Mouse (Mus musculus): ENCODE measurements around the gene Spred2. TPM values are rescaled to one million over a fixed set of nuclear protein-coding genes. Genes with fewer than 3 reads are reported as not detected.

Gene Spred2
- polyA plus RNA-seq, 1 experiment, result not detected

DNA sequence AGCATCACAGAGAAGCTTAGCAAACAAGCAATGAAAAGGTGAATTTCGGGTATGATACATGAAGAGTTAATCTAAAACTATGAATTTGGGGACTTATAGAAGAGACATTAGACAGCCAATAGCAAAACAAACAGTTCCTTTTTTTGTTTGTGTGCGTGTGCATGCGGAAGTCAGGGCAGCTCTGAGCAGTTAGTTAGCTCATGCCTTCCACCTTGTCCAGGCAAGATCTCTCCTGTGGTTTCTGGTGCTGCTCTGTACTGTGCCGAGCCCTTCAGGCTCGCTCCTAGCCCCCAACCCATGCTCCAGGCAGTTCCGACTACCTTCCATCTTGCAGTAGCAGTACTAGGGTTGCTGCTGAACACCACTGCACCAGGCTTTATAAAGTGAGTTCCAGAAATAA lies 31.5 kb downstream of the Spred2 start:
- 85% methylated on average over 6 of the region's 6 CpGs for WGBS
- H3K4me3 ChIP-seq (ENCODE audit: insufficient read depth, low read depth, low read length), result no peak overlapping the region
- peaks cover 9% of the 10 kb centered on the region for H3K4me1 ChIP-seq (ENCODE audit: control insufficient read depth, insufficient read depth, low read length)
- no peak overlapping the region for H3K27ac ChIP-seq (ENCODE audit: insufficient read depth, low read depth, low read length)
- no peak for TF ChIP-seq POLR2A (IDR thresholded peaks at IDR 0.05; ENCODE audit: insufficient read depth, low read depth, low read length)
- TF ChIP-seq CTCF (IDR thresholded peaks at IDR 0.05; ENCODE audit: insufficient read depth, low read depth, low read length), result no peak

DNA sequence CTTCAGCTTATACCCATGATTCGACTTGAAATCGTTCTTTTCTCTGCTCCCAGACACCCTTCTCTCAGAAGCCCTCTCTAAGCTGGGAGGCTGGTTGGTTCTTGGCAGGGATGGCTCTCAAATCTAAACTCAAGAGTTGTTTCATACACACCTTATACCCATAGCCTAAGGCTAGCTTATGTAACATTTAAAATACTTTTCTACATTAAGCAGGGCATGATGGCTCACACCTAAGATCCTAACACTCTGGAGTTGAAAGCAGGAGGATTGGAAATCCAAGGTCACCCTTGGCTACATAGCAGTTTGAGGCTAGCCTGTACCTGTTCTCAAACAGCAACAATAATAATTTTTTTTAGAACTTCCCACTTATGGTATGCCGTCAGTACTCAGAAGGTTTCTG lies 34.8 kb downstream of the Spred2 start:
- WGBS, result 85% methylated on average over 3 of the region's 3 CpGs
- TF ChIP-seq POLR2A (IDR thresholded peaks at IDR 0.05; ENCODE audit: insufficient read depth, low read depth, low read length) (no peak), CTCF (IDR thresholded peaks at IDR 0.05; ENCODE audit: insufficient read depth, low read depth, low read length) (no peak)
- H3K4me3 ChIP-seq (ENCODE audit: insufficient read depth, low read depth, low read length), result no peak overlapping the region
- H3K27ac ChIP-seq (ENCODE audit: insufficient read depth, low read depth, low read length), result no peak overlapping the region
- peaks cover 24% of the 10 kb centered on the region for H3K4me1 ChIP-seq (ENCODE audit: control insufficient read depth, insufficient read depth, low read length)

DNA sequence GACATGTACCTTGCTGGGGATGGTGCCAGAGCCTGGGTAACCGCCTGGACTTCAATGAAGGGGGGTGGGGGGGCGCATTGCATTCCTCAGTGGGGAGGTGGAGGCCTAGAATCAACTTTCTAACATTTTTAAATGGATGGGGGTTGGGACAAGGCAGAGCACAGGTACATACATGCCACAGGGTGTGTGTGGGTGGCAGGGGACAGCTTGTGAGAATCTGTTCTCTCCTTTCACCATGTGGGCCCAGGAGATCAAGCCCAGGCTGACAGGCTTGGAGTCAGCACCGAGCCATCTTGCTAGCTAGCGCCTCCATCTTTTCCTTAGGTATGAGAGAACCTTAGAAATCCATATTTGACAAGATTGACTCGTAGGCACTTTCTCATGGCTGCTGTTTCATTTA lies 35.7 kb downstream of the Spred2 start:
- H3K27ac ChIP-seq (ENCODE audit: insufficient read depth, low read depth, low read length), result no peak overlapping the region
- 89% methylated on average over 5 of the region's 5 CpGs for WGBS
- H3K4me1 ChIP-seq (ENCODE audit: control insufficient read depth, insufficient read depth, low read length), result peaks cover 27% of the 10 kb centered on the region
- H3K4me3 ChIP-seq (ENCODE audit: insufficient read depth, low read depth, low read length), result no peak overlapping the region
- TF ChIP-seq CTCF (IDR thresholded peaks at IDR 0.05; ENCODE audit: insufficient read depth, low read depth, low read length), result no peak
- no peak for TF ChIP-seq POLR2A (IDR thresholded peaks at IDR 0.05; ENCODE audit: insufficient read depth, low read depth, low read length)

DNA sequence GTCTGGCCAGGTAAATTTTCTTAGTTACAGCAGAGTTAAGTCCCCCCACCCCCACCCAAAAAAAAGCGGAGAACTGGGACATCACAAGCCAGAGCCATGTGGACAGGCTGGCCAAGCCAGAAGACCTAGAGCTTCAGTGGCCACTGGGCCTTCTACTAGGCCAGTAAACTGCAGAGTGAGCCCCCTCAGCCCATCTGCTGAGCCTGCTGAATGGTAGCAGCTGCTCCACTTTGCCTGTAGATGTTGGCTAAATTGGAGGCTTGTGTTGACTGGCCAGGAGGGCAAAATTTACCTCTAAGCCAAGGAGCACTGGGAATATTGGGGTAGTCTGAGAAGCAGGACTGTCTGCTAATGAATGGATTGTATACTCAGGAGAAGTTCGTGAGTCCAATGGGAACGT lies 36.4 kb downstream of the Spred2 start:
- Histone ChIP-seq H3K27ac (ENCODE audit: insufficient read depth, low read depth, low read length) (no peak overlapping the region), H3K4me1 (ENCODE audit: control insufficient read depth, insufficient read depth, low read length) (peaks cover 29% of the 10 kb centered on the region), H3K4me3 (ENCODE audit: insufficient read depth, low read depth, low read length) (no peak overlapping the region)
- 85% methylated on average over 3 of the region's 3 CpGs for WGBS
- no peak for TF ChIP-seq CTCF (IDR thresholded peaks at IDR 0.05; ENCODE audit: insufficient read depth, low read depth, low read length)
- no peak for TF ChIP-seq POLR2A (IDR thresholded peaks at IDR 0.05; ENCODE audit: insufficient read depth, low read depth, low read length)

DNA sequence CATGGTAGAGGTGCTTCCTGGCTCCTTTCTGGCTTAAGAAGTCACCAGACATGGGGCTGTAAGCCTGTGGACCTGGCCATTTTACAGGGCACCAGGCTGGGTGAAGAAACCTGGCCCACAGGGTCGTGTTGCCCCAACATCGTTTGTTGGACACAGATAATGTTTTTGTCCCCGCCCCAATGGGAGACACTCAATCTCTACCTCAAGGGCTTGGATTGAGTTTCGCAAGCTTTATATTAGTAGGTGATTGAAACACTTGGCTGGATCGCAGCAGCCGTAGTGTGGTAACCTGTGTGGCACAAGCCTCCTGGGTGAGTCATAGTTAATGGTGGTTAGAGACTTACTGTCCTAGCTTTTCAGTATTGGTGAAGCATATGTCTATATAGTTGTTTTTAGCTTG lies 36.9 kb downstream of the Spred2 start:
- 90% methylated on average over 6 of the region's 6 CpGs for WGBS
- Histone ChIP-seq H3K4me1 (ENCODE audit: control insufficient read depth, insufficient read depth, low read length) (peaks cover 26% of the 10 kb centered on the region), H3K27ac (ENCODE audit: insufficient read depth, low read depth, low read length) (no peak overlapping the region), H3K4me3 (ENCODE audit: insufficient read depth, low read depth, low read length) (no peak overlapping the region)
- TF ChIP-seq CTCF (IDR thresholded peaks at IDR 0.05; ENCODE audit: insufficient read depth, low read depth, low read length) (no peak), POLR2A (IDR thresholded peaks at IDR 0.05; ENCODE audit: insufficient read depth, low read depth, low read length) (no peak)

DNA sequence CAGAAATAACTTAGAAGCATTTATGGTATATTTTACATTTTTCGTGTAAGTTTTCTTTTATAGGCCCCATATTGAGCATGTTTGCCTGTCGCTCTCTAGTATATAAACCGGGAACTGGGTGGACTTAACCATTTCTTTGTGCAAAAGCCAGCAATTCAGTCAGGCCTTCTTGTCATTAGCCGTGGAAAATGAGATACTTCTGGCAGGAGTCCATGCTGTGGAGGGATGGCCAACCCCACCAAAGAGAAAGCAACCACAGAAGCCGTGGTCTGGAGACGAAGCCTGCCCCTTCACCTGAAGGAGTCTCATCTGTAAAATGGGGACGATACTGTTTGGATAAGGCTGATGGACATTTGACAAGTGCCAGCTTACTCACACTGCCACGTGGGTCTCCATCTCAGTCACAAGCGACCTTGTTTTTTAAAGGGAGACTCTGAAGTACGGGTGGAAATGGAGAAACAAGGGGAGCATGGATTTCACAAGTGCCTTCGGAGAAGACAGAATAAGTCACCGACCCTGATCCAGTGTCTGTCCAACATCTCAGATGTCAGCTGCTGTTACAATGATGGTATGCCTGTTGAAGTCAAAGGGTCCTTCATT lies 37.7 kb downstream of the Spred2 start:
- TF ChIP-seq CTCF (IDR thresholded peaks at IDR 0.05; ENCODE audit: insufficient read depth, low read depth, low read length) (no peak), POLR2A (IDR thresholded peaks at IDR 0.05; ENCODE audit: insufficient read depth, low read depth, low read length) (no peak)
- peaks cover 26% of the 10 kb centered on the region for H3K4me1 ChIP-seq (ENCODE audit: control insufficient read depth, insufficient read depth, low read length)
- 63% methylated on average over 12 of the region's 12 CpGs for WGBS
- no peak overlapping the region for H3K27ac ChIP-seq (ENCODE audit: insufficient read depth, low read depth, low read length)
- no peak overlapping the region for H3K4me3 ChIP-seq (ENCODE audit: insufficient read depth, low read depth, low read length)

DNA sequence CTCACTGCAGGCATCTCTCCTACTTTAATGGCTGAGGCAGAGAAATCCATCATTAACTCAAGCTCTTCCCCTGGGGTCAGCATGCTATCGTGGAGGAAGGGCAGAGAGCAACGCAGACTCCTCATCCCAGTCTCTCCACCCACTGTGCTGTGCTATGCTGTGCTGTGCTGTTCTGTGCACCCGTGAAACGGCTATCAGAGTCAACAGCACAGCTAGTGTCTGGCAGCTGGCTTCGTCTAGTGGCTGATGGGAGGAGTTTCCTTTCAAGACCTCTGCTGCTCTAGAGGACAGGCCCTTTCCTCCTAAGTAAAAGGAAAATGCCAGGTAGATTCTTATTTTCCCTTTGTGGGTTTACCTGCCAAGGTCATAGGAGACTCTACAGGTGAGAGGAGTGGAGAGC lies 38.6 kb downstream of the Spred2 start:
- Histone ChIP-seq H3K27ac (ENCODE audit: insufficient read depth, low read depth, low read length) (no peak overlapping the region), H3K4me3 (ENCODE audit: insufficient read depth, low read depth, low read length) (no peak overlapping the region), H3K4me1 (ENCODE audit: control insufficient read depth, insufficient read depth, low read length) (peaks cover 26% of the 10 kb centered on the region)
- 10% methylated on average over 5 of the region's 5 CpGs for WGBS
- no peak for TF ChIP-seq CTCF (IDR thresholded peaks at IDR 0.05; ENCODE audit: insufficient read depth, low read depth, low read length)
- TF ChIP-seq POLR2A (IDR thresholded peaks at IDR 0.05; ENCODE audit: insufficient read depth, low read depth, low read length), result no peak

DNA sequence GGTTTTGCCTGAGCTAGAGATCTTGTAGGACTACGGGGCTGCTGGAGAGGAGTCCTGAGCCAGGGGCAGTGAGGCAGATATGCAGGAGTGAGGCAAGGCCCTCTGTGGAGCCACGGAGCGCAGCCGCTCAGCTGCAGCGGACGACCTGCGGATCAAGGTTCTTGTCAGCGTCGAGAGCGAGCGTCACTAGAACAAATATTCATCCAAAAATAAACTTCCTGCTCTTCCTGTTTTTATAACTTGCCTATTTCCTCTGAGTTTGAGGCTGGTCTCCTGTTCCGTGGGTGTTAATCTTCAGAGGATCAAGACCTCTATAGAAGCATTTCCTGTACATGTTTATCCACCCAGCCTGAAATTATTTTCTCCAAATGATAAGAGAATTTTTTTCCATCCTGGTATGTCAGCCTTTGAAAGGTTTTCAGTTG lies 39.6 kb downstream of the Spred2 start:
- no peak overlapping the region for H3K4me3 ChIP-seq (ENCODE audit: insufficient read depth, low read depth, low read length)
- TF ChIP-seq CTCF (IDR thresholded peaks at IDR 0.05; ENCODE audit: insufficient read depth, low read depth, low read length) (no peak), POLR2A (IDR thresholded peaks at IDR 0.05; ENCODE audit: insufficient read depth, low read depth, low read length) (no peak)
- WGBS, result 55% methylated on average over 12 of the region's 12 CpGs
- H3K27ac ChIP-seq (ENCODE audit: insufficient read depth, low read depth, low read length), result no peak overlapping the region
- H3K4me1 ChIP-seq (ENCODE audit: control insufficient read depth, insufficient read depth, low read length), result peaks cover 26% of the 10 kb centered on the region

DNA sequence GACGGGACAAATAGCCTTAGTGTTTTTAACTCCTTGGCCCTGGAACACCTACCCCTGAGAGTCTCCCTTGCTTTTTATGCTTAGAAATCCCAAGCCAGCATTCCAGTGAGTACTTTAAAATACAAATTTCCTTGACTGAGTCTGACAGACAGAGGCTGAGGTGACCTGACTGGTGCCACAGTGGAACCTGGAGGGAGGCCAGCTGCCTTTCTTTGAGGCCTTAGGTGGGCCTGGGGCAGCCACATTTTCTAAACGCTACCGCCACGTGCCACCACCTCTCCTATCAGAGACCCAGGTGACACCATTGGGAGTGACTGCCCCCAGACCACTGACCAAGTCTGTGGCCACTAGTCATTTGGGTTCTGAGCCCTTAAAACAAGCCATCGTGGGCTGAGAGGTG lies 40.2 kb downstream of the Spred2 start:
- Histone ChIP-seq H3K27ac (ENCODE audit: insufficient read depth, low read depth, low read length) (no peak overlapping the region), H3K4me1 (ENCODE audit: control insufficient read depth, insufficient read depth, low read length) (peaks cover 29% of the 10 kb centered on the region), H3K4me3 (ENCODE audit: insufficient read depth, low read depth, low read length) (no peak overlapping the region)
- TF ChIP-seq POLR2A (IDR thresholded peaks at IDR 0.05; ENCODE audit: insufficient read depth, low read depth, low read length), result no peak
- no peak for TF ChIP-seq CTCF (IDR thresholded peaks at IDR 0.05; ENCODE audit: insufficient read depth, low read depth, low read length)
- WGBS, result 77% methylated on average over 5 of the region's 5 CpGs
